Mouse (Mus musculus) embryonic facial prominence, embryonic 14.5 days (tissue): ENCODE data around the gene Cd200r1. TPM values are rescaled to one million over a fixed set of nuclear protein-coding genes. Genes with fewer than 3 reads are reported as not detected.
A peak's percentile ranks its signal among the peaks of the same experiment; 100 is the strongest.

Experiments used
- ATAC-seq: fragments of 200-750 bp; cut with Nextera tagmentation; 2 replicates; pipeline ENCODE4 v1.8.0; 2017; ENCODE audit warnings: low read depth, moderate number of reproducible peaks, moderate TSS enrichment
- DNase-seq: peaks from one replicate; pipeline ENCODE4 v3.0.0-alpha.2; 2015; ENCODE audit warnings: low spot score
- H3K27ac ChIP-seq: fragments of 300-500 bp; sonication (generic); replicated peaks from 2 replicates; pipeline ENCODE4 v1.5.1; 2014; ENCODE audit warnings: low read depth, mild to moderate bottlenecking, low read length, moderate library complexity
- H3K27me3 ChIP-seq: fragments of 300-500 bp; sonication (generic); replicated peaks from 2 replicates; pipeline ENCODE4 v1.6.1; 2014; ENCODE audit warnings: low read length; ENCODE audit not compliant: control insufficient read depth, insufficient read depth
- H3K36me3 ChIP-seq: fragments of 300-500 bp; sonication (generic); 2 replicates; pipeline ENCODE4 v1.6.1; 2014; ENCODE audit warnings: low read length, mixed read lengths; ENCODE audit not compliant: control insufficient read depth, insufficient read depth
- H3K4me1 ChIP-seq: fragments of 300-500 bp; sonication (generic); 2 replicates; pipeline ENCODE4 v1.6.1; 2014; ENCODE audit warnings: antibody characterized with exemption, low read length; ENCODE audit not compliant: control insufficient read depth, insufficient read depth
- H3K4me2 ChIP-seq: fragments of 300-500 bp; sonication (generic); 2 replicates; pipeline ENCODE4 v1.6.1; 2014; ENCODE audit warnings: low read depth, mild to moderate bottlenecking, low read length, moderate library complexity, mixed read lengths
- H3K4me3 ChIP-seq: fragments of 300-500 bp; sonication (generic); 2 replicates; pipeline ENCODE4 v1.5.1; 2014; ENCODE audit warnings: low read depth, mild to moderate bottlenecking, low read length
- H3K9ac ChIP-seq: fragments of 300-500 bp; sonication (generic); 2 replicates; pipeline ENCODE4 v1.6.1; 2014; ENCODE audit warnings: low read depth, mild to moderate bottlenecking, low read length, moderate library complexity, mixed read lengths
- H3K9me3 ChIP-seq: fragments of 300-500 bp; sonication (generic); 2 replicates; pipeline ENCODE4 v1.6.1; 2016; ENCODE audit warnings: low read length; ENCODE audit not compliant: control insufficient read depth
- WGBS: fragments of 180-500 bp; shearing (Covaris S2); extraction: QIAGEN DNeasy Blood & Tissue Kit; methylation state at CpG from one replicate; pipeline ENCODE4 v1.1.7; 2014; 5-methylcytosine and 5-hydroxymethylcytosine counted together
- polyA plus RNA-seq: library from polyadenylated mRNA; unstranded; fragments of >200 nt; fragmentation: Nextera tagmentation; extraction: Ambion mirVana; gene quantifications from 2 replicates; pipeline ENCODE4 v1.2.1, GENCODE M21; 2014

Gene Cd200r1
- polyA plus RNA-seq = 1.5 and 2.1 TPM in 2 replicates

DNA sequence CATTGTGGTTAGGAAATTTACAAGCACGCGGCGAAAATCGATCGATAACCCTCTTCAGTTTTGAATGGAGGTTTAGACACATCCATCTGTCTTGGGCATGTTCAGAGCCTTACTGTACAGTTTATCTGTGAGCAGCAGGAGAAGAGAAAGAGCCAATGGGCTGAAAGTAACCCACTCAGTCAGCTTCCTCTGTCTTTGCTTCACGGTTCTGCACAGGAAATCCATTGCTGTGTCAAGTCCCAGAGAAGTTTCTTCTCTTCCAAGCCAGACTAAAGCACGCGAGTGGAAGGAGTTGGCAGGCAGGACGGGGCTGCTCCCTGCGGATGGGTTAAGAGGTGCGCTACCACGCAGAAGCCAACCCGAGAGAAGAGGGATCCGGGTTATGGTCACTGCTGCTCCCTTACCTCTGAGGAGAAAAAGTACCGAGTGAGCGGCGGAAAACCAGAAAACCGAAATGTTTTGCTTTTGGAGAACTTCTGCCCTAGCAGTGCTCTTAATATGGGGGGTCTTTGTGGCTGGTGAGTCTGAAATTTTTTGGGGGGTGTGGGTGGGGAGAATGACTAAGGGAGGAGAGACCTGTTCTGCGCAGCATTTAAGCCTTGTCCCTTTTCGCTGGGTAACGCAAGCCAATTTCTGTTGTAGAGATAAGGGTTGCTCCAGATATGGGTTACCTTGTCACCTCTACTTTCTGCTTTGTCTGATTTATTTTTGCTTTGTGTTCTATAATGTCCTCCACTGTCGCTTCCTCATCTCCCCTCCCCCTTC, at the start of gene Cd200r1:
Gene Cd200r1, plus strand, starts transcription at position 182 of the 765 bp plus-strand sequence.
- WGBS = 77% methylated on average over 22 of the region's 22 CpGs
- H3K9ac ChIP-seq = no peak within 1 kb of the TSS
- no peak within 1 kb of the TSS for H3K4me3 ChIP-seq
- no peaks in the 10 kb centered on the region for H3K9me3 ChIP-seq
- ATAC-seq (no peak), DNase-seq (no peak)
- no peaks in the 10 kb centered on the region for H3K4me1 ChIP-seq
- no peaks in the 10 kb centered on the region for H3K36me3 ChIP-seq
- no peak within 1 kb of the TSS for H3K4me2 ChIP-seq
- H3K27ac ChIP-seq = no peak within 1 kb of the TSS
- no peaks in the 10 kb centered on the region for H3K27me3 ChIP-seq

DNA sequence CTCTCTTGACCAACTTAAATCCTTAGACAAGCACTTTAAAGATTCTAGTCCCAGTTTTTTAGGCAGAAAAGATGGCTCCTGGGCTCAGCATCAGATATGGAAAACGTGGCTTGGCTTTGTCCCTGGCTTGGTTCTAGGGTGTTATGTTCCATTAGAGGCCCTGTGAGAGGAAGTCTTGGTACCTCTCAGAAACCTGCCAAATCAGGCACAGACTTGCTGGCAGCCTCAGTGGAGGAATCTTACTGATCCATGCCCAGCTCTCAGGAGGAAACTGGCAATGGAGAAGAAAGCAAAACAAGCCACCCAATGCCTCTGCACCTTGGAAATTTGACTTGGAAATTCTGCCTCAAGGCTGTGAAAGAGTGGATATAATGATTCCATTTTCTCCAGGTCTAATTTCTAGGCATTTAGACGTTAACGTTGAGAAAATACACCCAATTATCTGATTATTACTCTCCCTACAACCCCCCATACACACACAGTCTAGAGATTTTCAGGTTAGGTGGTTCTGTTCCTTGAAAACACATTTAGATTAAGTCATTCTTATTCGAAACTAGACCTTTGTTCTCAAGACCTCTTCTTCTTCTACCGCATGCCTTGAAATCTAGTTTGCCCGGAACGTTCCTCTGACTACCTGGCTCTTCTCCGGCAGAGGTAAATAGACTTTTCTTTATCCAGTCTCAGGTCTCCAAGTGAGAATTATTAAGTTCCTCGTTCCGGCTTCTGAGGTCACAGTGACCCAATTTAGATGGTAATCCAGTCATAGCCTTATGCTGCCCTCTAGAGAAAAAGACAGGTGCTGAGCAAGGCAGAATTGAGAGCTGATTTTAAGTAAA, 49.0 kb upstream of the Cd200r1 start:
- H3K4me1 ChIP-seq = peaks cover 8% of the 10 kb centered on the region; the same call in 1 of the 2 replicates
- DNase-seq (peak; percentile 90), ATAC-seq (peak; percentile 90)
- H3K9ac ChIP-seq = no peak overlapping the region
- H3K4me3 ChIP-seq = no peak overlapping the region
- H3K27ac ChIP-seq = peak overlapping the region; percentile 80
- WGBS = 19% methylated on average over 10 of the region's 10 CpGs
- no peaks in the 10 kb centered on the region for H3K9me3 ChIP-seq
- H3K36me3 ChIP-seq = no peaks in the 10 kb centered on the region
- H3K4me2 ChIP-seq = peak overlapping the region; percentile 7; the same call in 1 of the 2 replicates
- no peaks in the 10 kb centered on the region for H3K27me3 ChIP-seq

DNA sequence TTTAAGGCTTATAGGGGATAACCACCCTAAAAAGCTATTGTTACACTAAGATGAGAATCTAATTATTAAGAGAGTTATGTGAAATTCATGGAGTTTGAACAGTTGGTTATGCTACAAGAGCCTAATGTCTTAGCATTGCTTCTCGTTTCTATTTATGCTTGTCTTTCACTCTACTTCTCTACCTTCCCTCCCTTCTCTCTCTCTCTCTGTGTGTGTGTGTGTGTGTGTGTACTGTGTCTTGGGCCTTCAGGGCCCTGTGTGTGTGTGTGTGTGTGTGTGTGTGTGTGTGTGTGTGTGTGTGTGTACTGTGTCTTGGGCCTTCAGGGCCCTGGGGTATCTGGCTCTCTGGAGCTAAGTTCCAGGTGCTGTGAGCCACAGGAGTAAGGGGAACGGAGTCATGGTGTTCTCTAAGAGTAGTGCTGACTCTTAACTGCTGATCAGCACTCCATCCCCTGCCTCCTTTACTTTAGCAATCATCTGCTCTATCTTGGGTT, 48.3 kb upstream of the Cd200r1 start:
- Histone ChIP-seq H3K9ac (0 out of 2 replicates have a peak overlapping the region, but pooled peaks have one; percentile 8), H3K36me3 (no peaks in the 10 kb centered on the region), H3K27ac (peak overlapping the region; percentile 80), H3K9me3 (no peaks in the 10 kb centered on the region), H3K4me1 (peaks cover 8% of the 10 kb centered on the region; the same call in 1 of the 2 replicates), H3K27me3 (no peaks in the 10 kb centered on the region), H3K4me2 (0 out of 2 replicates have a peak overlapping the region, but pooled peaks have one; percentile 7), H3K4me3 (no peak overlapping the region)
- ATAC-seq (peak; percentile 12; the same call in 1 of the 2 replicates), DNase-seq (no peak)
- 49% methylated on average over 2 of the region's 2 CpGs for WGBS

GRCm38 (mm10) chr16:44717838-44718237, 47.7 kb upstream of the Cd200r1 start:
- Histone ChIP-seq H3K4me3 (no peak overlapping the region), H3K36me3 (no peaks in the 10 kb centered on the region), H3K9ac (no peak overlapping the region), H3K4me1 (peaks cover 10% of the 10 kb centered on the region), H3K27ac (no peak overlapping the region), H3K27me3 (no peaks in the 10 kb centered on the region), H3K9me3 (no peaks in the 10 kb centered on the region), H3K4me2 (no peak overlapping the region)
- ATAC-seq (no peak), DNase-seq (no peak)
- WGBS = 75% methylated on average over 2 of the region's 2 CpGs

GRCm38 (mm10) chr16:44719349-44719748, 46.2 kb upstream of the Cd200r1 start:
- DNase-seq = no peak
- Histone ChIP-seq H3K36me3 (no peaks in the 10 kb centered on the region), H3K4me1 (peaks cover 16% of the 10 kb centered on the region), H3K27me3 (no peaks in the 10 kb centered on the region), H3K9me3 (no peaks in the 10 kb centered on the region), H3K27ac (no peak overlapping the region), H3K4me3 (no peak overlapping the region), H3K4me2 (no peak overlapping the region), H3K9ac (no peak overlapping the region)
- 76% methylated on average over 7 of the region's 7 CpGs for WGBS
- ATAC-seq = no peak

DNA sequence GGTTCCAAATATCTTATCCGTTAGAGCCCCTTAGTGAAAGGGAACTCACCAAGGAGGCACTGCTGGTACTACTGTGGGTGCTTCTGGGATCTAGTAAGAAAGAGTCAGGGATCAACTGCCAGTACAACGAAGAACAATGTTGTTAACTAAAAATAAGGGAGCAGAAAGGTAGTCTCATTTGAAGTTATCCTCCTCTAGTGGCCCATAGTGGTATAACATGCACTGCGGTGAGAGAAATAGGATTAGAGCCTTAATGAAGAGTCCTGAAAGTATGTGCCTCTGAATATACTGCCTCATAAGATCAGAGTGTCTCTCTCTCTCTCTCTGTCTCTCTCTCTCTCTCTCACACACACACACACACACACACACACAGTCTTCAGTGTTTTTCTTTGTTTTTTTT, 45.0 kb upstream of the Cd200r1 start:
- no peak for DNase-seq

DNA sequence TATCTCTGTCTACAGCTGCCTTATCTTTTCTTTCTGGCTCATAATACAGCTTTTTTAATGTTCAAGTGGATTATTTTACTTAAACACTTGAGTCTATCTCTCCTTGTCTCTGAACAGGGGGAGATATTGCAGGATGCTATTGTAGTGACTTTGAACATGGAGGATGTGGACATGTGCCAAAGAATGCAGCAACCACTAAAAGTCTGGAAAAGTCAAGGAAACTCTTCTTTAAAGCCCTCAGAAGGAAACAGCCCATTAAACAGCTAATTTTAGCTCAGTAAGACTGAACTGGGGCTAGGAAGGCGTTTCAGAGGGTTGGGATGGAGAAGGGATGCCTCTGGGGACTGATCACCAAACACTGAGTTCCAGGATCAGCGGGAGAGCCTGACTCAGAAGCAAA, 42.9 kb upstream of the Cd200r1 start:
- no peak overlapping the region for H3K27ac ChIP-seq
- peaks cover 15% of the 10 kb centered on the region; the same call in 1 of the 2 replicates for H3K4me1 ChIP-seq
- no peak overlapping the region for H3K9ac ChIP-seq
- no peak overlapping the region for H3K4me2 ChIP-seq
- WGBS = 77% methylated on average over 2 of the region's 2 CpGs
- H3K4me3 ChIP-seq = no peak overlapping the region
- H3K27me3 ChIP-seq = no peaks in the 10 kb centered on the region
- no peak for DNase-seq
- no peak for ATAC-seq
- H3K36me3 ChIP-seq = peaks cover 9% of the 10 kb centered on the region; the same call in 1 of the 2 replicates
- no peaks in the 10 kb centered on the region for H3K9me3 ChIP-seq

More for the DNA sequence above, 45.0 kb upstream of the Cd200r1 start:
- 79% methylated on average over 3 of the region's 3 CpGs for WGBS
- no peak overlapping the region for H3K4me2 ChIP-seq
- peaks cover 20% of the 10 kb centered on the region for H3K4me1 ChIP-seq
- H3K9me3 ChIP-seq = no peaks in the 10 kb centered on the region
- H3K27me3 ChIP-seq = no peaks in the 10 kb centered on the region
- no peak overlapping the region for H3K4me3 ChIP-seq
- no peaks in the 10 kb centered on the region for H3K36me3 ChIP-seq
- no peak overlapping the region for H3K27ac ChIP-seq
- H3K9ac ChIP-seq = no peak overlapping the region
- no peak for ATAC-seq

DNA sequence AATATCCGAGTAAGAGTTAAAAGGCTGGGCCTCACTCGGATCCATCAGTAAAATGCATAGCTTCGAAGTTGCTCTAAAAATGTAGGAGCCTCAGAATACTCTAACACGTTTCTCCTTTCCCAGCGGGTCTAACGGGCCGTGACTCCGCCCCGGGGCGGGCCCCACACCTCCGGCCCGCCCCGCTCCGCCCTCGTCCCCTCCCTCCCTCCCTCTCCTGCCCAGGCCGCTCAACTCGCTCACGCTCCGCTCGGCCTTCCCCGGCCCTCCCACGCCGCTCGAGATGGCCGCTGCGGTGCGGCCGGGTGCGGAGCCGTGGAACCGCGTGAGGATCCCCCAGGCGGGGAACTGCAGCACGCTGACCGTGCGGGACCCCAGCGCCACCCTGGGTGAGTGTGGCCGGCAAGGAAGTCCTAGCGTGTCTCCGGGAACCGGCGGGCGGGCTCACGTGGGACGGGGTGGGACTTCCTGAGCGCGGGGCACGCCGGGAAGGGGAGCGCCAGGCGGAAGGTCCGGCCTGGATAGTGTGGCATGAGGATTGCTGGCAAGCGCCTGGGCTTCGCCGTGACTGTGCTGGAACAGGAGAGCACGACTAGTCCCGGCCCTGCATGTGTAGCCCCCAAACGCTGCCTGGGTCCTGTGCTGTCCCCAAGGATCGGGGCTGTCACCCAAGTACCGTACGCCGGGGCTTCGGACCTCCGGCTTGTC, 41.3 kb upstream of the Cd200r1 start, which contains the start of gene Nepro:
Gene Nepro, plus strand, starts transcription at position 219 of the 705 bp plus-strand sequence.
- Histone ChIP-seq H3K9me3 (no peaks in the 10 kb centered on the region), H3K4me3 (peak within 1 kb of the TSS; percentile 84), H3K36me3 (peaks cover 19% of the 10 kb centered on the region), H3K9ac (peak within 1 kb of the TSS; percentile 93), H3K4me1 (peaks cover 15% of the 10 kb centered on the region; the same call in 1 of the 2 replicates), H3K27me3 (no peaks in the 10 kb centered on the region), H3K4me2 (peak within 1 kb of the TSS; percentile 67), H3K27ac (peak within 1 kb of the TSS; percentile 92)
- DNase-seq (peak; percentile 95), ATAC-seq (peak; percentile 97)
- WGBS = under 1% methylated on average over 48 of the region's 64 CpGs
